Mouse (Mus musculus) heart, adult 2 months (tissue): ENCODE results near the gene Fam173a.

Source experiments
- CTCF ChIP-seq: fragments of 200-600 bp; IDR thresholded peaks from 2 replicates; pipeline ENCODE4 v1.8.1; 2022; ENCODE audit warnings: antibody characterized with exemption, mild to moderate bottlenecking, moderate library complexity
- EP300 ChIP-seq: fragments of 200-500 bp; IDR thresholded peaks from 2 replicates; pipeline ENCODE4 v1.6.1; 2011; ENCODE audit warnings: low read depth, low read length, control low read depth; ENCODE audit not compliant: insufficient read depth
- POLR2A ChIP-seq: fragments of 200-500 bp; IDR thresholded peaks from 2 replicates; pipeline ENCODE4 v1.6.1; 2011; ENCODE audit warnings: mild to moderate bottlenecking, low read depth, low read length, control low read depth; ENCODE audit not compliant: insufficient read depth

- TF ChIP-seq CTCF (no peak), POLR2A (no peak), EP300 (no peak)
These were observed 35.5 kb upstream of the Fam173a start for GRCm38 (mm10) chr17:25828223-25828594.
